Mouse (Mus musculus): Measurements from ENCODE around the gene Sh3d19.

DNA sequence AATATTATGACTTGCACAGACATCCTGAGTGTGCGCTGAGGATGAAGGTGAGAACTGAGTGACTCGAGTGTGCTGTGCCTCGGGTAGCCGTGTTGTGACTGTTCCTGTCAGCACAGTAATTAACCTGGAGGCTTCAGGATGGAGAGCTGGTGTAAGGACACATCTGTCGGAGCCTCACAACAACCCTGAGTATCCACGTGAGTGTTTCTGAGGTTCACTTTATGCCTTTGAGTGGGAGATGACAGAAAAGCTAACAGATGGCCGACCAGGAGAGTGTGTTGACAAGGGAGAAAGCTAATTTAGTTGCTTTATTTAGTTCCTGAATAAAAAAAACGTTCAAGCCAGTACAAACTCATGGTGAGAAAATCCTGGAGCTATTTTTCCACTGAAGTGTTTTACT, 46.6 kb downstream of the Sh3d19 start:
- TF ChIP-seq CTCF (IDR thresholded peaks at IDR 0.05; ENCODE audit: insufficient read depth, low read depth, low read length) (no peak), POLR2A (IDR thresholded peaks at IDR 0.05; ENCODE audit: insufficient read depth, low read depth, low read length) (no peak)
